ENCODE assay signal across 8 mouse cellular contexts in the genomic region with DNA sequence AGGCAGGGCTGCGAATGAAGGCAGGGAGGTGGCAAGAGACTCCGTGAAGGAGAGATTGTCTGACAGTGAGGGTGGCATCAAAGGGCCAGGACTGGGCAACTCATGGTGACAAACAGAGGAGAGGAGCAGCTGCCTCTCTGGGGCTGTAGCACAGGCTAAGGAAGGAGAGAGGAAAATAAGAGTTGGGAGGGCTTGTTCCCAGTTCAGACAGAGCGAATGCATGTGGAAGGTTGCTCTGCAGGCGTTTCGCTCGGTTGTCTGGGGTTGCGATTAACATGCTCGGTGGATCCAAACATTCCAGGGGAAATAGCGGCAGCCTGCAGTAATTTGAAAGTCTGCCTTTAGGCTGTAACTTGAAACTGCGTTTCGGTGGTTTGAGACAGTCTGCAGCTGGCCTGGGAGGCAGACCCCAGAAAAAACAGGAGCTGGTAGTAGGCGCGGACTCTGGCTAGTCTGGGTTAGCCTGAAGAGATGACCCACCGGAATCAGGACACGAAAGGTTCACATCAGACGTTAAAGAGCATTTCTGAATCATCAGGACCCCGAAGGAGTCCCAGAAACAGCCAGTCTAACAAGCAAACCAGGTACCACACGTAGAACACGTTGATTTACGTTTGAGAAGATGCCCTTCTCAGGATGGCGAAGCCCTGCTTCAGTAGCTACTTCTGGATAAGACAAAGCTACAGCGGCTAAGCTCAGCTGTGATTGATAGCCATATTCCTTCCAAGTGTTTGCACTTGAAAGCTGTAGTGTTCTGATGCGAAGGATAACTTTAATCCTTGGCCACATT. TPM values are rescaled to one million over a fixed set of nuclear protein-coding genes. Genes with fewer than 3 reads are reported as not detected.
A peak's percentile ranks its signal among the peaks of the same experiment; 100 is the strongest.
DNase-seq lines count a peak whose midpoint lies in the region; ATAC-seq lines count a peak whose summit lies in the region.

No protein-coding gene starts in this region.

- peak; percentile 84 for ATAC-seq in kidney, embryonic 14.5 days (ENCODE audit: low FRiP score, low TSS enrichment)
- ATAC-seq in forebrain, embryonic 12.5 days (ENCODE audit: low FRiP score), result peak; percentile 60; the same call in 1 of the 2 replicates
- peak; percentile 89 for ATAC-seq in limb, embryonic 12.5 days (ENCODE audit: insufficient number of reproducible peaks, insufficient read depth, low FRiP score, low TSS enrichment, low read depth)
- ATAC-seq in neural tube, embryonic 15.5 days (ENCODE audit: low FRiP score), result peak; percentile 79
- ATAC-seq in megakaryocyte, adult 5-6 weeks (ENCODE audit: poor library complexity, severe bottlenecking), result no peak
- no peak for ATAC-seq in CD4-positive, CD25-positive, alpha-beta regulatory T cell, adult 4 months

- no peaks in the 10 kb centered on the region for H3K36me3 ChIP-seq in kidney, embryonic 14.5 days (ENCODE audit: control insufficient read depth, insufficient read depth, low read length)
- no peaks in the 10 kb centered on the region for H3K36me3 ChIP-seq in forebrain, embryonic 12.5 days (replicated peaks)
- no peaks in the 10 kb centered on the region for H3K36me3 ChIP-seq in limb, embryonic 12.5 days
- H3K36me3 ChIP-seq in neural tube, embryonic 15.5 days, result no peaks in the 10 kb centered on the region

- 7% methylated on average over 23 of the region's 23 CpGs for WGBS in kidney, embryonic 14.5 days
- WGBS in forebrain, embryonic 12.5 days, result 23% methylated on average over 23 of the region's 23 CpGs
- WGBS in limb, embryonic 12.5 days, result 7% methylated on average over 23 of the region's 23 CpGs
- WGBS in neural tube, embryonic 15.5 days, result 11% methylated on average over 23 of the region's 23 CpGs

- H3K4me2 ChIP-seq in kidney, embryonic 14.5 days (replicated peaks; ENCODE audit: low read depth, low read length), result peak overlapping the region; percentile 69
- peak overlapping the region; percentile 53 for H3K4me2 ChIP-seq in forebrain, embryonic 12.5 days
- H3K4me2 ChIP-seq in limb, embryonic 12.5 days, result peak overlapping the region; percentile 68
- peak overlapping the region; percentile 64 for H3K4me2 ChIP-seq in neural tube, embryonic 15.5 days

- peak overlapping the region; percentile 81; the same call in 1 of the 2 replicates for H3K27ac ChIP-seq in kidney, embryonic 14.5 days (ENCODE audit: low read depth, low read length)
- H3K27ac ChIP-seq in forebrain, embryonic 12.5 days, result 0 out of 2 replicates have a peak overlapping the region, but pooled peaks have one; percentile 19
- H3K27ac ChIP-seq in limb, embryonic 12.5 days, result peak overlapping the region; percentile 95
- peak overlapping the region; percentile 71 for H3K27ac ChIP-seq in neural tube, embryonic 15.5 days (replicated peaks)

- H3K4me1 ChIP-seq in kidney, embryonic 14.5 days (ENCODE audit: control insufficient read depth, insufficient read depth, low read length), result 0 out of 2 replicates have a peak, but pooled peaks cover 3% of the 10 kb centered on the region
- peaks cover 10% of the 10 kb centered on the region for H3K4me1 ChIP-seq in forebrain, embryonic 12.5 days
- H3K4me1 ChIP-seq in limb, embryonic 12.5 days (replicated peaks), result peaks cover 18% of the 10 kb centered on the region
- peaks cover 14% of the 10 kb centered on the region for H3K4me1 ChIP-seq in neural tube, embryonic 15.5 days

- peak overlapping the region; percentile 33 for H3K4me3 ChIP-seq in kidney, embryonic 14.5 days (ENCODE audit: low read length)
- H3K4me3 ChIP-seq in forebrain, embryonic 12.5 days (replicated peaks), result peak overlapping the region; percentile 28
- peak overlapping the region; percentile 35 for H3K4me3 ChIP-seq in limb, embryonic 12.5 days (replicated peaks)
- H3K4me3 ChIP-seq in neural tube, embryonic 15.5 days (replicated peaks), result peak overlapping the region; percentile 32

- no peak for DNase-seq in kidney, adult 9 months
- DNase-seq in ZHBTc4 (ENCODE audit: low read depth, low spot score), result peak; percentile 71

- peak overlapping the region; percentile 51 for H3K9ac ChIP-seq in kidney, embryonic 14.5 days (ENCODE audit: low read depth, low read length)
- H3K9ac ChIP-seq in forebrain, embryonic 12.5 days, result peak overlapping the region; percentile 33; the same call in 1 of the 2 replicates
- H3K9ac ChIP-seq in limb, embryonic 12.5 days (replicated peaks), result peak overlapping the region; percentile 50
- H3K9ac ChIP-seq in neural tube, embryonic 15.5 days (replicated peaks), result peak overlapping the region; percentile 43

- H3K27me3 ChIP-seq in kidney, embryonic 14.5 days (ENCODE audit: control insufficient read depth, insufficient read depth, low read length), result no peaks in the 10 kb centered on the region
- no peaks in the 10 kb centered on the region for H3K27me3 ChIP-seq in forebrain, embryonic 12.5 days
- H3K27me3 ChIP-seq in limb, embryonic 12.5 days, result no peaks in the 10 kb centered on the region
- H3K27me3 ChIP-seq in neural tube, embryonic 15.5 days (replicated peaks), result no peaks in the 10 kb centered on the region

- no peaks in the 10 kb centered on the region for H3K9me3 ChIP-seq in kidney, embryonic 14.5 days (ENCODE audit: control insufficient read depth, low read length)
- H3K9me3 ChIP-seq in forebrain, embryonic 12.5 days, result no peaks in the 10 kb centered on the region
- H3K9me3 ChIP-seq in limb, embryonic 12.5 days, result no peaks in the 10 kb centered on the region
- H3K9me3 ChIP-seq in neural tube, embryonic 15.5 days (replicated peaks), result no peaks in the 10 kb centered on the region

RNA-seq across cellular contexts. Expression of a gene that starts 54.7 kb away (rescaled TPM):
- polyA plus RNA-seq in kidney, embryonic 14.5 days (2014; fragmentation: Nextera tagmentation; extraction: Ambion mirVana), result 120 and 183 TPM in 2 replicates
- polyA plus RNA-seq in forebrain, embryonic 12.5 days (2016; fragmentation: Nextera tagmentation; extraction: Ambion mirVana), result 113 and 129 TPM in 2 replicates
- 255 and 257 TPM in 2 replicates for polyA plus RNA-seq in limb, embryonic 12.5 days (2016; fragmentation: Nextera tagmentation; extraction: Ambion mirVana)
- 75.2 and 80.3 TPM in 2 replicates for polyA plus RNA-seq in neural tube, embryonic 15.5 days (2015; fragmentation: Nextera tagmentation; extraction: Ambion mirVana)
- total RNA-seq in megakaryocyte, adult 5-6 weeks (2015), result 1.1 and 1.3 TPM in 2 replicates
- total RNA-seq in megakaryocyte, adult 5-6 weeks (2017), result 1.9 and 2.1 TPM in 2 replicates
- polyA plus RNA-seq in CD4-positive, CD25-positive, alpha-beta regulatory T cell, adult 4 months (2017; shearing (Covaris generic)), result under 1 TPM in 1 of 2 experiments, not detected in 1; 0.27 TPM

Comparison
In these comparisons a context has a peak if more than half of its experiments do, and no peak if none do; other contexts are left out.
1. ATAC-seq: peak in kidney, embryonic 14.5 days (single experiment), forebrain, embryonic 12.5 days (single experiment), limb, embryonic 12.5 days (single experiment) and neural tube, embryonic 15.5 days (single experiment); none in megakaryocyte, adult 5-6 weeks (single experiment) and CD4-positive, CD25-positive, alpha-beta regulatory T cell, adult 4 months (single experiment).
2. H3K27ac ChIP-seq: peak in every context shown above with its lines; median percentile 95 in limb, embryonic 12.5 days; 81 in kidney, embryonic 14.5 days; 71 in neural tube, embryonic 15.5 days; 19 in forebrain, embryonic 12.5 days.
3. RNA of a gene that starts 54.7 kb away (polyA plus RNA-seq): 255 to 257 TPM in limb, embryonic 12.5 days, 120 to 183 TPM in kidney, embryonic 14.5 days, 113 to 129 TPM in forebrain, embryonic 12.5 days and 75.2 to 80.3 TPM in neural tube, embryonic 15.5 days; 0.27 TPM in CD4-positive, CD25-positive, alpha-beta regulatory T cell, adult 4 months; every median in the first group is over 10 times any median in the second.
4. Peak in every context shown above with its lines, with median percentiles within 50 percentile points of each other: H3K4me2 ChIP-seq, H3K4me3 ChIP-seq and H3K9ac ChIP-seq.